Mouse (Mus musculus): ENCODE measurements around the gene Sdhc.
"Not testable (repeated sequence)": the region's sequence is repeated elsewhere in the genome, so short reads cannot be mapped to it uniquely, and the experiment has no call there.

DNA sequence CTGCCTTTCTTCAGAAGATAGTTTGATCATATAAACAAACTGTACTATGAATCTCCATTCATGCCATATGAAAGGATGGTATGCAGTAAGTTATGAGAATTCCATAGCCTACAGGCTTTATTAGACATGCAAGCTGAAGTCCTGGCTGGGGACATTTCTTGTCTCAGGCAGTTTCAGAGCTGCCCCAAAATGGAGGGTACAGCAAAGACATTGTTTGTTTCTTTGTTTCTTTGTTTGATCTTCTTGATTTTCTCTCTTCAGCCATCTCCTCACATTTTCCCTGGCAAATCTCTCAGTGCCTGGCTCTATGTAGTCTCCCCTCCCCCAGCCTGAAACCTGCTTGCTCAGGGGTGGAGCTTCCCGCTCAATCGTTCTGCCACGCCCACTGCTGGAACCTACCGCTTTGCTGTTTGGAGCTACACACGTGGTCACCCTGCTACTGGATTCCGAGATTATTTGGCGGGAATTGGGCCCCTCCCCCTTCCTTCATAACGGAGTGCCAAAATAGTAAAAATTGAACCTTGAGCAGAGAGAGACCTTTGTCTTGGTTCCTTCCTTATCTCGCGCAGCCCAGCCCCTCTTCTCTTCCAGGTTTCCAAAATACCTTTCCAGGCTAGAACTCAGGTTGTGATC, 62.0 kb downstream of the Sdhc start:
- not testable (repeated sequence) for TF ChIP-seq GATA1 (IDR thresholded peaks at IDR 0.05; ENCODE audit: borderline replicate concordance, low read length); CTCF (IDR thresholded peaks at IDR 0.05; ENCODE audit: low read depth, low read length); TAL1 (conservative IDR thresholded peaks at IDR 0.05; ENCODE audit: low read depth, low read length)

Data from G1E (cell line).